Mouse (Mus musculus): Measurements from ENCODE around the gene Fbxo31. TPM values are rescaled to one million over a fixed set of nuclear protein-coding genes. Genes with fewer than 3 reads are reported as not detected.

Fbxo31 gene
- 17.3 TPM in 2 replicates for polyA plus RNA-seq (2015; fragmentation: Nextera tagmentation; extraction: Ambion mirVana)

DNA sequence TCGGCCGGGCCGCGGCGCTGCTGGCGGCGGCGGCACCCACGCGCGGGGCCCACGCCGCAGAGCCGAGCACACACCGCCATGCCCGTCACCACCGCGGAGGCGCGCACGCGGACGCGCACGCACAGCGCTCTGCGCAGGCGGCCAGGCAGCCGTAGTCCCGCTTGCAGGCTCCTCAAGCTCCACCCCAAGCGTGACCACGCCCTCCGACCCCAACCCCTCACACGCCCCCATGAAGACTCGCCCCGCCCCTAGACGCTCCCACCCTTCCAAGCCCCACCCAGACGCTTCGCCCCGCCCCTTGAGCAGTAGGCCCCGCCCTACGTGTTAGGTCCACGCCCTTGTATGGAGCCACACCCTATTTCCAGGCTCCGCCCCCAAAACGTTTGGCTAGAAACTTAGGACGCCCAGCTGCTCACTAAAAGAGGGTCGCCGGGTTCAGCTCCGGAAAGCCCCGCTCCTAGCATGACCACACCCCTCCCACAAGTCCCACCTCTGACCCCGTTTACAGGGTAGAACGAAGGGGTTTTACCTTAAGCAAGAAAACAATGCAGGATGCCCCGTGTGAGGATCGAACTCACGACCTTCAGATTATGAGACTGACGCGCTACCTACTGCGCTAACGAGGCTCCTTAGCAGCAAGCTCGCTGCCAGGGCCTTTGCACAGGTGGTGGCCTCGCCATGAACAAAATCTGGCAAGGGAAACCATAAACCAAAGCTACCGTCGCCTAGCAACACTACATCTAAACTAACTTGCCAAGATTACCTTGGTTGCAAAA is at the start of gene Fbxo31:
Gene Fbxo31, minus strand, starts transcription at position 131 of the 776 bp plus-strand sequence.
- peak within 1 kb of the TSS; percentile 79 for H3K9ac ChIP-seq
- H3K4me1 ChIP-seq: peaks cover 39% of the 10 kb centered on the region
- no peaks in the 10 kb centered on the region for H3K9me3 ChIP-seq
- ATAC-seq (ENCODE audit: insufficient number of reproducible peaks, low FRiP score, low TSS enrichment, low read depth): peak; percentile 90
- H3K27me3 ChIP-seq: no peaks in the 10 kb centered on the region
- peak within 1 kb of the TSS; percentile 86 for H3K4me3 ChIP-seq
- peak within 1 kb of the TSS; percentile 76 for H3K27ac ChIP-seq
- peak within 1 kb of the TSS; percentile 66 for H3K4me2 ChIP-seq
- under 1% methylated on average over 60 of the region's 63 CpGs for WGBS
- H3K36me3 ChIP-seq: no peaks in the 10 kb centered on the region

DNA sequence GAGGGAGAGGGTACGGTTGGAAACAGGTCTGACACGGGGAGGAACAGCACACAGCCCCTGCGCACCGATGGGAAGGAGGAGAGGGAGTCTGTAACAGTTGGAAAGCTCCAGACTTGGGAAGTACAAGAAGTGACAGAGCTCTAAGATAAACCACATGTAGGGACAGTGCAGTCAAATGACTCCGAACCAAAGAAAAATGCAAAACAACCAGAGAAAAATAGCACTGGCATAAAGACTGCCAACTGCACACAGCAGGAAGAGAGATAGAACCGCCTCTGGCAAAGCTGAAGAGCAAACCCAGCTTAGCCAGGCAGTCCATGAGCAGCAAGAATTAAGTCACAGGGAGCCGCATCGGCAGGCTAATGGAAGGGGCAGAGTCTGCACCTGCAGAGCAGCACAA is 44.4 kb upstream of the Fbxo31 start:
- no peak overlapping the region for H3K9ac ChIP-seq
- H3K27ac ChIP-seq: no peak overlapping the region
- no peak for ATAC-seq (ENCODE audit: insufficient number of reproducible peaks, low FRiP score, low TSS enrichment, low read depth)
- H3K27me3 ChIP-seq: no peaks in the 10 kb centered on the region
- H3K4me2 ChIP-seq: no peak overlapping the region
- WGBS: 86% methylated on average over 8 of the region's 8 CpGs
- no peaks in the 10 kb centered on the region for H3K9me3 ChIP-seq
- H3K4me3 ChIP-seq: no peak overlapping the region
- H3K4me1 ChIP-seq: peaks cover 24% of the 10 kb centered on the region
- H3K36me3 ChIP-seq: peaks cover 26% of the 10 kb centered on the region

DNA sequence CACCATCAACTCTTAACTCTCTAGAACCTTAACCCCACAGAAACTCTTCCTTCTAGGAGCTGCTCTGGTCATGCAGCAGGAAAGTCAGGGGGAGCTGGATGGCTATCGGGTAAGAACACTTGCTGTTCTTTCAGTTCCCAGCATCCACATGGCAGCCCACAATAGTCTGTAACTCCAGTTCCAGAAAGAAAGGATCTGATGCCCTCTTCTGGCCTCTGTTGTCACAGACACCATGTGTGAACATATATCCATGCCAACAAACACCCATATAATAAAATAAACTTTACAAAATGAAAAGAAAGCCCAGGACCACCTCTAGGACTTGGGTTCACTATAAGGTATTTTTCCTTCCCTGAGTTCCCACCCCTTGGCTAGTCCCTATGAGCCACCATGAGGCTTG is 43.3 kb upstream of the Fbxo31 start:
- peaks cover 24% of the 10 kb centered on the region for H3K4me1 ChIP-seq
- no peak overlapping the region for H3K27ac ChIP-seq
- H3K36me3 ChIP-seq: peaks cover 29% of the 10 kb centered on the region
- no peaks in the 10 kb centered on the region for H3K9me3 ChIP-seq
- ATAC-seq (ENCODE audit: insufficient number of reproducible peaks, low FRiP score, low TSS enrichment, low read depth): no peak
- H3K27me3 ChIP-seq: no peaks in the 10 kb centered on the region
- H3K9ac ChIP-seq: no peak overlapping the region
- WGBS: 55% methylated on average over 1 of the region's 1 CpGs
- H3K4me3 ChIP-seq: no peak overlapping the region
- no peak overlapping the region for H3K4me2 ChIP-seq

DNA sequence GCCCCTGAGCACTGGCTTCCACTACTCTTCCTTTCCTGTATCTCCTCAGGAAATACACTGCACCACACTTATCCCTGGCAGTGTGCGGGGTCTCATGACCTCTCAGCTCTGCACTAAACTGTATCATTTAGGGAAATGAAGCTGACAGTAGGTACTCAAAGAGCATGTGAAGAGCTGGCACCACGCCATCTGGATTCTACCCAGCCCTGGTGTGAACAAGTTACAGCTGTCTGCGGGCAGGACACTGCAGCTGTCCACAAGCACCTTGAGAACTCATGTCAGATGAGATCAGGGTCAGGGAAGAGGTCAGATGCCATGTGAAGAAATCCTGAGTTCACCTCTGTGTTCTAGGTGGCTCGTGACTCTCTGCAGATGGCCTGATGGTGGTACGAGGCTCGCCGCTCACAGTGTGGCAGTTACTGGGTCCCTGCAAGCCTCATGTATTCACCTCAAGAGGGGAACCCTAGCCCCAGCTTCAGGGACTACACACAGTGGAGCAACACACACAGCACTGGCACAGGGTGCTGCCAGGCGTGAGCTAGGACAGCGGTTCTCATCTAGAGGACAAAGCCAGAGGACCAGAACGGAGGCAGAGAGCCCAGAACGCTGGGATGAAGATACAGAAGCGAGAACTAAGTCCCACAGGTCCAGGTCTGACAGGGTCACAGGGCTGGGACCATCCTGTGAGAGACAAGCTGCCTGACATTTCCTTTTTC is 42.4 kb upstream of the Fbxo31 start:
- WGBS: 80% methylated on average over 12 of the region's 12 CpGs
- no peak for ATAC-seq (ENCODE audit: insufficient number of reproducible peaks, low FRiP score, low TSS enrichment, low read depth)
- H3K9me3 ChIP-seq: no peaks in the 10 kb centered on the region
- peaks cover 24% of the 10 kb centered on the region for H3K4me1 ChIP-seq
- no peaks in the 10 kb centered on the region for H3K27me3 ChIP-seq
- peaks cover 30% of the 10 kb centered on the region for H3K36me3 ChIP-seq
- H3K27ac ChIP-seq: no peak overlapping the region
- no peak overlapping the region for H3K4me3 ChIP-seq
- no peak overlapping the region for H3K9ac ChIP-seq
- H3K4me2 ChIP-seq: no peak overlapping the region

DNA sequence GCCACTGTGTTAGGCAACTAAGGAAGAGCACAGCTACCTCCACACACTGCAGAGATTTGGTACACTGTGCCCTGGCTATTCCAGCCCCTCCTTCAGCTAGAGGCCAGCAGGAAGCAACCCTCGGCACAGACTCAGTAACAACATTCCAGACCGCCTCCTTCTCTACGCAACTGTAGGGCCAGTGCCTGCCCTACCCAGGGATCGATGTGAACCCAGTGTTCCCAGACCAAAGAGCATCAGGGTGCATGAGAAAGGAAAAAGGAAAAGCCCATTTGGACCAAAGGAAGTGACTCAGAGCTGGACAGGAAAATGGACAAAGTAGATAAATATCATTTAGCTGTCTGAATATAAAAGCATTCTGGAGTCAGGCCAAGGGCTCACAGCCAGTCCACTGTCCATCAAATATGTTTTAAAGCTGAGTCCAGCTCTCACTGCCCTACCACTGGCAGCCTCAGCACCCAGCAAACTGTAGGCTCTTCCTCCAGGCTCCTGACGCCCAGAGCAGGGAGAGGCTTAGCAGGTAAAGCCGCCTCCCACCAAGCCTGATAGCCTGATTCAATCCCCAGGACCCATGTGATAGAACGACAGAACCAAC is 40.9 kb upstream of the Fbxo31 start:
- ATAC-seq (ENCODE audit: insufficient number of reproducible peaks, low FRiP score, low TSS enrichment, low read depth): no peak
- H3K4me2 ChIP-seq: no peak overlapping the region

DNA sequence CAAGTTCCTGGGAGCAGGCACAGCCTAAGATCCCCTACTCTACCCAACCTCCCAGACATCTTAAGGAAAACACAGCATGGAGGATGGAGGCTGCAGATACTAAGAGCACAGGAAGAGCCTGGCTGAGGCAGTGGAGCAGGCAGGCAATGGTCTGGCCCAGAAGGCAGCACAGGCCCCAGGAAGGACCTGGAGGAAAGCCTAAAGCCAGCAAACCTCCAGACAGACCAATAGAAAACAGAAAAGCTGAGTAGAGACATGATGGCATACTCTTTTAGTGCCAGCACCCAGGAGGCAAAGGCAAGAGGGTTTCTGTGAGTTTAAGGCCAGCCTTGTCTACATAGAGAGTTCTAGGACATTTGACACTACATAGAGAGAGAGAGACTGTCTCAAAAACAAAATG is 34.8 kb upstream of the Fbxo31 start:
- no peaks in the 10 kb centered on the region for H3K27me3 ChIP-seq
- H3K36me3 ChIP-seq: peaks cover 65% of the 10 kb centered on the region
- no peak overlapping the region for H3K27ac ChIP-seq
- H3K4me2 ChIP-seq: no peak overlapping the region
- ATAC-seq (ENCODE audit: insufficient number of reproducible peaks, low FRiP score, low TSS enrichment, low read depth): no peak
- H3K4me3 ChIP-seq: no peak overlapping the region
- H3K9me3 ChIP-seq: no peaks in the 10 kb centered on the region
- no peaks in the 10 kb centered on the region for H3K4me1 ChIP-seq
- H3K9ac ChIP-seq: no peak overlapping the region

More for the DNA sequence above, 40.9 kb upstream of the Fbxo31 start:
- H3K9me3 ChIP-seq: no peaks in the 10 kb centered on the region
- H3K36me3 ChIP-seq: peaks cover 32% of the 10 kb centered on the region
- 59% methylated on average over 7 of the region's 7 CpGs for WGBS
- H3K9ac ChIP-seq: no peak overlapping the region
- no peaks in the 10 kb centered on the region for H3K27me3 ChIP-seq
- H3K27ac ChIP-seq: peak overlapping the region; percentile 43
- peaks cover 20% of the 10 kb centered on the region for H3K4me1 ChIP-seq
- no peak overlapping the region for H3K4me3 ChIP-seq

DNA sequence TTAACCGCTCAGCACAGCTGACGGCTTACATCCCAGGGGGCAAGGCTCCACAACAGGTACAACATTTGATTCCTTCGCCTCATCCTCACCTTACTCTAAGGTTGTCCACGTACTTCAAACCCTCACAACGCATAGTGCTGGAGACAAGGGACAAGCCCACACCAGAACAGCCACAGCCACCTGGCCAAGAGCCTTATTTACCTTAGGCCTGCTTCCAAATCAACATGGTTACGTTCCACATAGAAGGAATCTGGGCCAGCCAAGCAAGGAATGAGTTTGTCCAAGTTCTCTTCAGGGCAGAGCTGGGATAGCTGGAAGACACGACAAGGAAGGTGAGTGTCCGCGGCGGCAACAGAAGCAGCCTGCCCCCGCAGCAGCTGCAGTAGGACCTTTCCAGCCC is 31.3 kb upstream of the Fbxo31 start:
- Histone ChIP-seq H3K27ac (no peak overlapping the region), H3K27me3 (no peaks in the 10 kb centered on the region), H3K4me1 (no peaks in the 10 kb centered on the region), H3K4me2 (no peak overlapping the region), H3K9me3 (no peaks in the 10 kb centered on the region), H3K36me3 (peaks cover 69% of the 10 kb centered on the region), H3K9ac (no peak overlapping the region), H3K4me3 (no peak overlapping the region)
- whole genome bisulfite sequencing: 91% methylated on average over 11 of the region's 11 CpGs
- no peak for ATAC-seq (ENCODE audit: insufficient number of reproducible peaks, low FRiP score, low TSS enrichment, low read depth)

DNA sequence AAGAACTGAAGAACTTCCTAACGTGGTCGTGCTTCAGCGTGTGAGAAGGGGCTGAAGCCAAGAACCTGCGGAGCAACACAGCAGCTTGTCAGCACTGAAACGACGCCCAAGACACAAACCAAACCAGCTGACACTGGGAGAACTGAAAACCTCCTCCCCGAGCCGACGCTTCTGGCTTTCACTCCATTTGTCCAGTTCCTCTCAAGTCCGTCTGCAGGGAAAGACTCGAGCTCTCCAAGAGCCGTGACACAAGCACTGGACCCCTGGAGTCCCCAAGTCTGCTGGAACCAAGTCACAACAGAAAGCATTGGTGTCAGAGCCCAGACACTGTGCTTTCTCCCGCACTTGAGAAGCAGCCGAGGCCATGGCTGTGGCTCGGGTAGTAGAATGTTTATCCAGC is 30.6 kb upstream of the Fbxo31 start:
- Histone ChIP-seq H3K4me1 (no peaks in the 10 kb centered on the region), H3K36me3 (peaks cover 74% of the 10 kb centered on the region), H3K9ac (no peak overlapping the region), H3K4me2 (no peak overlapping the region), H3K4me3 (no peak overlapping the region), H3K27me3 (no peaks in the 10 kb centered on the region), H3K27ac (no peak overlapping the region), H3K9me3 (no peaks in the 10 kb centered on the region)
- no peak for ATAC-seq (ENCODE audit: insufficient number of reproducible peaks, low FRiP score, low TSS enrichment, low read depth)
- 87% methylated on average over 15 of the region's 15 CpGs for WGBS

DNA sequence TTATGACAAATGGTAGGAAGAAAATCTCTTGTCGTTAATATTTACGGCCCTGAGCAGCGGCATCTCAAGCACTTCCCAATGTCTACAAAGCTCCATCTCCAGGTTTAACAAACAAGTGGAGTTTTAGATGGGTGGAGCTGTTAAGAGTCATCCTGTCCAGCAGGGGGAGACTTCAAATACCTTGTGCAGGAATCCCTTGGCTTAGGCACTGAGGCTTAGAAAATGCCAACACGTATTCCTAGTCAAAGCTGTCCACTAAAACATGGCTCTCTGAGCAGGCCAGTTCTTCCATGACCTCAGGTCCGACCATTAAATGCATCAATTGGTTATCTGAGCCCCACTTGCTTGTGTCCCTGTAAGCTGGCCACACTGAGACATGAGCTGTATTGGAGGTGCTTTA is 29.1 kb upstream of the Fbxo31 start:
- Histone ChIP-seq H3K4me2 (no peak overlapping the region), H3K27me3 (no peaks in the 10 kb centered on the region), H3K9me3 (no peaks in the 10 kb centered on the region), H3K4me1 (no peaks in the 10 kb centered on the region), H3K4me3 (no peak overlapping the region), H3K27ac (no peak overlapping the region), H3K9ac (no peak overlapping the region), H3K36me3 (peaks cover 85% of the 10 kb centered on the region)
- WGBS: 91% methylated on average over 5 of the region's 5 CpGs
- ATAC-seq (ENCODE audit: insufficient number of reproducible peaks, low FRiP score, low TSS enrichment, low read depth): no peak

DNA sequence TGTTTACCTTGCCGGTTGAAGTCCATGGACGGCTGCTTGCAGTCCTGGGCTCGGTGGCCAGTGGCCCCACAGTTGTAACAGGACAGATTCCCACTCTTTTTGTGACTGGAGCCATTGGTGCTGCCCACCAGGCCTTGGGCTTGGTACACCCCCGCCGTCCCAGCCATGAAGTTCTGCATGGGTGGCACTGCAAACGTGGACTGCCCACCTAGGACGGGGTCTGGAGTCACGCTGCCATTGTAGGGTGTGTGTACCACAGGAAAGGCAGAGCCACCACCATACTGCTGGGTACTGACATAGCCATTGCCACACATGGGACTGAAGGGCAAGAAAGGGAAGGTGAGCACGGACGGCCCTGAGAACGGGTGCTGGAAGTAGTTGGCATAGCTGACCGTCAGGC is 25.2 kb upstream of the Fbxo31 start:
- no peak overlapping the region for H3K9ac ChIP-seq
- no peaks in the 10 kb centered on the region for H3K27me3 ChIP-seq
- H3K27ac ChIP-seq: no peak overlapping the region
- H3K9me3 ChIP-seq: no peaks in the 10 kb centered on the region
- 91% methylated on average over 12 of the region's 12 CpGs for WGBS
- H3K4me3 ChIP-seq: no peak overlapping the region
- H3K36me3 ChIP-seq: peaks cover 92% of the 10 kb centered on the region
- H3K4me1 ChIP-seq: no peaks in the 10 kb centered on the region
- H3K4me2 ChIP-seq: no peak overlapping the region
- no peak for ATAC-seq (ENCODE audit: insufficient number of reproducible peaks, low FRiP score, low TSS enrichment, low read depth)

DNA sequence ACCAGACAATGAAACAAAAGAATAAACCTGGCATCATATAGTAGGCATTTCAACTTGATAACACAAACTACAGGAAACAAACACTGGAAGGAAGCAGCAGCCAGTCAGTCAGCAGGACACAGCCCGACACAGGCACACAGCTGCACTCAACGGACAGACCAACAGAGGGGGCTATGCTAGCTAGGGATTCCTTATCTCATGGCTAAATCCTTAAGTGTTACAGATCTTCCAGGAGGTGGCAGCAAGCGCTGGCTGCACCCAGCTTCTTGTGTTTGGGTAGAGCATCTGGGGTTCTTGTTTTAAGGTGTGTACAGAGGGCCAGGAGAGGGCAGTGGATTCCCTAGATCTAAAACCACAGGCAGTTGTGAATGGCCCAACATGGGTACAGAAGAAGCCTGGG is 24.3 kb upstream of the Fbxo31 start:
- Histone ChIP-seq H3K27me3 (no peaks in the 10 kb centered on the region), H3K9ac (no peak overlapping the region), H3K4me1 (no peaks in the 10 kb centered on the region), H3K4me3 (no peak overlapping the region), H3K36me3 (peaks cover 88% of the 10 kb centered on the region), H3K4me2 (no peak overlapping the region), H3K9me3 (no peaks in the 10 kb centered on the region), H3K27ac (no peak overlapping the region)
- ATAC-seq (ENCODE audit: insufficient number of reproducible peaks, low FRiP score, low TSS enrichment, low read depth): no peak
- WGBS: 32% methylated on average over 3 of the region's 3 CpGs

DNA sequence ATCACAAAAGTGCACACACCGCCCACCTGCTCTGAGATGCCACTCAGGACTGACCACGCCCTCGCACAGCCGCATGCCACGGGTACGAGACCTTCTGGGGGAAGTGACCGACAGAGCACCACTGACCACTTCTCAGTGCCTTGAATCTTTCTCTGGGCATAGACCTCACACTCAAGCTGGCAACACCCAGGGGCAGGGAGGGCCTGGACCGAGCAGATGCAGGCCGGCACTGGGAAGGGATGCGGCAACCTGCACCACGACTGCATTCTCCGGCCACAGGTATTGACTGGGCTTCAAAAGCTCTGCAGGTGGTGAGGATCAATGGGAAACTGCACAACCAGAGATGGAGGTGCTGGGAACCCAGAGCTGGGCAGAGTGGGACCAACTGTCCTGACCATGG is 23.8 kb upstream of the Fbxo31 start:
- Histone ChIP-seq H3K27me3 (no peaks in the 10 kb centered on the region), H3K9ac (no peak overlapping the region), H3K4me3 (no peak overlapping the region), H3K9me3 (no peaks in the 10 kb centered on the region), H3K27ac (no peak overlapping the region), H3K4me2 (no peak overlapping the region), H3K36me3 (peaks cover 88% of the 10 kb centered on the region), H3K4me1 (no peaks in the 10 kb centered on the region)
- ATAC-seq (ENCODE audit: insufficient number of reproducible peaks, low FRiP score, low TSS enrichment, low read depth): no peak
- 94% methylated on average over 12 of the region's 12 CpGs for WGBS

Measured in limb, embryonic 15.5 days (tissue).